Mouse (Mus musculus) liver, adult 2 months (tissue): ENCODE measurements at regions not wholly inside any gene's neighbourhood (a gene's known extent, or its start where the extent isn't known, plus 50 kb on each side); places are given as distances from the start of the nearest gene placed in this dataset.

Experiments
- CTCF ChIP-seq: fragments of 200-500 bp; IDR thresholded peaks from 2 replicates; pipeline ENCODE4 v1.5.1; 2011; ENCODE audit warnings: low read depth, low read length, control low read depth
- POLR2A ChIP-seq: fragments of 200-500 bp; IDR thresholded peaks from 2 replicates; pipeline ENCODE4 v1.6.1; 2011; ENCODE audit warnings: low read length, control low read depth; ENCODE audit not compliant: insufficient read depth; ENCODE audit errors: extremely low read depth

GRCm38 (mm10) chr3:99030636-99031035 lies 110.2 kb upstream of the Wars2 start:
- no peak for TF ChIP-seq CTCF
- TF ChIP-seq POLR2A = no peak
